ENCODE assay signal across 10 mouse cellular contexts in genomic region chr2:158180797-158181196, GRCm38 (mm10). TPM values are rescaled to one million over a fixed set of nuclear protein-coding genes. Genes with fewer than 3 reads are reported as not detected.
DNase-seq lines count a peak whose midpoint lies in the region; ATAC-seq lines count a peak whose summit lies in the region.
"Had no signal": no experiment of that assay in that cellular context is flagged by ENCODE, and none has a peak within 500 bp of the region (broad histone marks: within the 10 kb centered on the region; RNA-seq: fewer than 3 reads in every experiment).

No protein-coding gene starts in this region.

- no peaks in the 10 kb centered on the region for H3K9me3 ChIP-seq in midbrain, embryonic 14.5 days (ENCODE audit: control insufficient read depth, low read length)
- H3K9me3 ChIP-seq in midbrain, embryonic 13.5 days: no peaks in the 10 kb centered on the region
- H3K9me3 ChIP-seq: heart, embryonic 15.5 days; neural tube, embryonic 12.5 days had no signal

- no peaks in the 10 kb centered on the region for H3K36me3 ChIP-seq in midbrain, embryonic 14.5 days (ENCODE audit: control insufficient read depth, insufficient read depth, low read length)
- H3K36me3 ChIP-seq in midbrain, embryonic 13.5 days: no peaks in the 10 kb centered on the region
- H3K36me3 ChIP-seq: heart, embryonic 15.5 days; neural tube, embryonic 12.5 days had no signal

- H3K4me2 ChIP-seq in midbrain, embryonic 14.5 days (ENCODE audit: low read length): no peak overlapping the region
- no peak overlapping the region for H3K4me2 ChIP-seq in midbrain, embryonic 13.5 days (replicated peaks)
- H3K4me2 ChIP-seq: heart, embryonic 15.5 days had no signal

- H3K27ac ChIP-seq in midbrain, embryonic 14.5 days (replicated peaks; ENCODE audit: low read depth, low read length): no peak overlapping the region
- H3K27ac ChIP-seq in midbrain, embryonic 13.5 days: no peak overlapping the region
- H3K27ac ChIP-seq: heart, embryonic 15.5 days; neural tube, embryonic 12.5 days had no signal

- H3K4me1 ChIP-seq in midbrain, embryonic 14.5 days (ENCODE audit: control insufficient read depth, insufficient read depth, low read length): peaks cover 17% of the 10 kb centered on the region; the same call in 1 of the 2 replicates
- peaks cover 33% of the 10 kb centered on the region for H3K4me1 ChIP-seq in midbrain, embryonic 13.5 days (replicated peaks)

- H3K4me3 ChIP-seq in midbrain, embryonic 14.5 days (replicated peaks; ENCODE audit: low read depth, low read length): no peak overlapping the region
- no peak overlapping the region for H3K4me3 ChIP-seq in midbrain, embryonic 13.5 days (replicated peaks)
- H3K4me3 ChIP-seq: heart, embryonic 15.5 days; neural tube, embryonic 12.5 days had no signal

- no peaks in the 10 kb centered on the region for H3K27me3 ChIP-seq in midbrain, embryonic 14.5 days (ENCODE audit: control insufficient read depth, insufficient read depth, low read length)
- H3K27me3 ChIP-seq in midbrain, embryonic 13.5 days: no peaks in the 10 kb centered on the region
- H3K27me3 ChIP-seq: heart, embryonic 15.5 days; neural tube, embryonic 12.5 days had no signal

- 41% methylated on average over 9 of the region's 9 CpGs for WGBS in midbrain, embryonic 14.5 days
- 43% methylated on average over 9 of the region's 9 CpGs for WGBS in midbrain, embryonic 13.5 days

- DNase-seq in cerebellum, adult 9-10 months: peak; percentile 12
- no peak for DNase-seq in cerebellum, adult 9-11 months
- DNase-seq in midbrain, embryonic 14.5 days: peak; percentile 57
- DNase-seq in cerebellum, postnatal 25 days: peak; percentile 51 to 66
- DNase-seq in induced T-regulatory cell, adult 2 months (ENCODE audit: low read depth): peak; percentile 66
- DNase-seq in yolk sac, embryonic 10.5 days (ENCODE audit: low spot score): no peak

- ATAC-seq in midbrain, embryonic 14.5 days (ENCODE audit: low FRiP score, low TSS enrichment): no peak
- ATAC-seq in midbrain, embryonic 13.5 days: no peak
- 0 out of 2 replicates have a peak, but pooled peaks have one; percentile 21 for ATAC-seq in monocyte, adult 5-6 weeks (replicated peaks; ENCODE audit: insufficient number of reproducible peaks, low FRiP score, low TSS enrichment, poor library complexity, severe bottlenecking)

- no peak overlapping the region for H3K9ac ChIP-seq in midbrain, embryonic 14.5 days (replicated peaks; ENCODE audit: low read length)
- H3K9ac ChIP-seq in midbrain, embryonic 13.5 days (replicated peaks): no peak overlapping the region
- H3K9ac ChIP-seq: heart, embryonic 15.5 days; neural tube, embryonic 12.5 days had no signal

RNA-seq across cellular contexts. Expression of gene Tgm2, which starts 34.6 kb away (rescaled TPM):
- polyA plus RNA-seq in midbrain, embryonic 14.5 days (2014; fragmentation: Nextera tagmentation; extraction: Ambion mirVana): 0.77 and 6.8 TPM in 2 replicates
- 9.1 and 12.3 TPM in 2 replicates for polyA plus RNA-seq in midbrain, embryonic 13.5 days (2015; fragmentation: Nextera tagmentation; extraction: Ambion mirVana)
- total RNA-seq in monocyte, adult 5-6 weeks (2017): 131 to 275 TPM (median 210 TPM) in 3 replicates

RNA-seq across cellular contexts. Expression of gene D630003M21Rik, which starts 48.2 kb away (rescaled TPM):
- 0.97 and 1.4 TPM in 2 replicates for polyA plus RNA-seq in midbrain, embryonic 14.5 days (2014; fragmentation: Nextera tagmentation; extraction: Ambion mirVana)
- 1.6 and 2.4 TPM in 2 replicates for polyA plus RNA-seq in midbrain, embryonic 13.5 days (2015; fragmentation: Nextera tagmentation; extraction: Ambion mirVana)
- total RNA-seq in monocyte, adult 5-6 weeks (2017): not detected in 3 replicates

Comparison
In these comparisons a context has a peak if more than half of its experiments do, and no peak if none do; other contexts are left out.
1. DNase-seq: peak in cerebellum, adult 9-10 months (single experiment), midbrain, embryonic 14.5 days (single experiment), cerebellum, postnatal 25 days (2 of 2) and induced T-regulatory cell, adult 2 months (single experiment); none in cerebellum, adult 9-11 months (single experiment) and yolk sac, embryonic 10.5 days (single experiment).